Mouse (Mus musculus) megakaryocyte progenitor cell, adult 5-6 weeks (primary cell): ENCODE data around the gene Babam1. TPM values are rescaled to one million over a fixed set of nuclear protein-coding genes. Genes with fewer than 3 reads are reported as not detected.
A peak's percentile ranks its signal among the peaks of the same experiment; 100 is the strongest.
"Not testable (repeated sequence)": the region's sequence is repeated elsewhere in the genome, so short reads cannot be mapped to it uniquely, and the experiment has no call there.

Experiments used
- ATAC-seq: replicated peaks from 2 replicates; pipeline ENCODE4 v1.8.0; 2016; ENCODE audit warnings: mild to moderate bottlenecking, moderate TSS enrichment, inconsistent platforms; ENCODE audit not compliant: poor library complexity
- total RNA-seq, 2 experiments: library from RNA; stranded (forward) in 1 of 2; stranded (reverse) in 1 of 2; fragments of 157-497, 149-512 nt in 1 of 2; fragments of 200-1000 nt in 1 of 2; gene quantifications; 2 replicates each; pipeline versions ENCODE4 v1.2.3 to v1.2.4; 2015 to 2017

The Babam1 gene
- total RNA-seq, 2 experiments from 2014 or later, result 51.8 to 93.7 TPM

GRCm38 (mm10) chr8:71404951-71405351, 8.3 kb downstream of the Babam1 start:
- ATAC-seq, result no peak

- ATAC-seq, result peak; percentile 83
Measured at GRCm38 (mm10) chr8:71405401-71406098, 8.9 kb downstream of the Babam1 start, which contains the start of gene Ankle1. Gene Ankle1, plus strand, starts transcription at chr8:71406010.

- ATAC-seq, result peak; percentile 68
Measured at GRCm38 (mm10) chr8:71406099-71407015, 9.7 kb downstream of the Babam1 start.

- ATAC-seq, result no peak
Measured at GRCm38 (mm10) chr8:71407441-71407840, 10.8 kb downstream of the Babam1 start.

- no peak for ATAC-seq
Measured at GRCm38 (mm10) chr8:71408231-71408630, 11.6 kb downstream of the Babam1 start.

GRCm38 (mm10) chr8:71411535-71412273, 15.0 kb downstream of the Babam1 start:
- ATAC-seq, result peak; percentile 52

- no peak for ATAC-seq
Measured at GRCm38 (mm10) chr8:71422121-71422520, 25.5 kb downstream of the Babam1 start.

- not testable (repeated sequence) for ATAC-seq
Measured at GRCm38 (mm10) chr8:71432935-71433334, 36.3 kb downstream of the Babam1 start.

- ATAC-seq, result no peak
Measured at GRCm38 (mm10) chr8:71437041-71437440, 40.4 kb downstream of the Babam1 start.

GRCm38 (mm10) chr8:71441404-71441803, 44.7 kb downstream of the Babam1 start:
- peak; percentile 96 for ATAC-seq

- ATAC-seq, result no peak
Measured at GRCm38 (mm10) chr8:71445096-71445495, 48.4 kb downstream of the Babam1 start.

- no peak for ATAC-seq
Measured at GRCm38 (mm10) chr8:71451337-71451736, 54.7 kb downstream of the Babam1 start.

GRCm38 (mm10) chr8:71451777-71452176, 55.1 kb downstream of the Babam1 start:
- ATAC-seq, result no peak

- no peak for ATAC-seq
Measured at GRCm38 (mm10) chr8:71452669-71453068, 56.0 kb downstream of the Babam1 start.

Other genes with a start within 250 kb of the Babam1 start
- gene Myo9b, start 124.1 kb upstream of the Babam1 start, total RNA-seq (2015), result 29.4 and 30.4 TPM in 2 replicates
- 37.6 and 48.7 TPM in 2 replicates for gene Myo9b, start 124.1 kb upstream of the Babam1 start, total RNA-seq (2017)
- 24.9 and 25.4 TPM in 2 replicates for gene Haus8, start 123.9 kb upstream of the Babam1 start, total RNA-seq (2015)
- gene Haus8, start 123.9 kb upstream of the Babam1 start, total RNA-seq (2017), result 62.8 and 66.7 TPM in 2 replicates
- gene Use1, start 30.0 kb upstream of the Babam1 start, total RNA-seq (2015), result 107 and 116 TPM in 2 replicates
- 153 and 165 TPM in 2 replicates for gene Use1, start 30.0 kb upstream of the Babam1 start, total RNA-seq (2017)
- 6.3 and 8.0 TPM in 2 replicates for gene Ocel1, start 25.6 kb upstream of the Babam1 start, total RNA-seq (2015)
- 11.1 and 11.7 TPM in 2 replicates for gene Ocel1, start 25.6 kb upstream of the Babam1 start, total RNA-seq (2017)
- gene Nr2f6, start 14.9 kb upstream of the Babam1 start, total RNA-seq (2015), result 3.6 and 7.6 TPM in 2 replicates
- gene Nr2f6, start 14.9 kb upstream of the Babam1 start, total RNA-seq (2017), result 4.3 and 5.6 TPM in 2 replicates
- gene Ushbp1, start 1.1 kb upstream of the Babam1 start, total RNA-seq (2015), result not detected in 2 replicates
- not detected in 2 replicates for gene Ushbp1, start 1.1 kb upstream of the Babam1 start, total RNA-seq (2017)
- 13.6 and 19.8 TPM in 2 replicates for gene Ankle1, start 9.1 kb downstream of the Babam1 start, total RNA-seq (2015)
- 14.2 and 14.3 TPM in 2 replicates for gene Ankle1, start 9.1 kb downstream of the Babam1 start, total RNA-seq (2017)
- gene Abhd8, start 66.8 kb downstream of the Babam1 start, total RNA-seq (2015), result 2.3 and 3.1 TPM in 2 replicates
- gene Abhd8, start 66.8 kb downstream of the Babam1 start, total RNA-seq (2017), result 8.2 and 8.3 TPM in 2 replicates
- gene Mrpl34, start 68.1 kb downstream of the Babam1 start, total RNA-seq (2015), result 60.0 and 66.1 TPM in 2 replicates
- gene Mrpl34, start 68.1 kb downstream of the Babam1 start, total RNA-seq (2017), result 50.2 and 53.6 TPM in 2 replicates
- gene Dda1, start 72.3 kb downstream of the Babam1 start, total RNA-seq (2015), result 32.3 and 37.0 TPM in 2 replicates
- 14.1 and 14.7 TPM in 2 replicates for gene Dda1, start 72.3 kb downstream of the Babam1 start, total RNA-seq (2017)
- gene Ano8, start 89.1 kb downstream of the Babam1 start, total RNA-seq (2015), result 0.22 and 0.64 TPM in 2 replicates
- 3.1 and 3.6 TPM in 2 replicates for gene Ano8, start 89.1 kb downstream of the Babam1 start, total RNA-seq (2017)
- 5.9 TPM in 2 replicates for gene Gtpbp3, start 91.2 kb downstream of the Babam1 start, total RNA-seq (2015)
- gene Gtpbp3, start 91.2 kb downstream of the Babam1 start, total RNA-seq (2017), result 23.4 and 26.5 TPM in 2 replicates
- gene Plvap, start 114.9 kb downstream of the Babam1 start, total RNA-seq (2015), result 0.67 and 0.76 TPM in 2 replicates
- 0.71 and 2.7 TPM in 2 replicates for gene Plvap, start 114.9 kb downstream of the Babam1 start, total RNA-seq (2017)
- 0.07 TPM in 1 of 2 replicates, not detected in the other for gene Ccdc194, start 128.8 kb downstream of the Babam1 start, total RNA-seq (2015)
- gene Ccdc194, start 128.8 kb downstream of the Babam1 start, total RNA-seq (2017), result not detected in 2 replicates
- 11.3 and 15.7 TPM in 2 replicates for gene Bst2, start 140.6 kb downstream of the Babam1 start, total RNA-seq (2015)
- 50.9 and 62.2 TPM in 2 replicates for gene Bst2, start 140.6 kb downstream of the Babam1 start, total RNA-seq (2017)
- gene Mvb12a, start 146.1 kb downstream of the Babam1 start, total RNA-seq (2015), result 45.4 and 49.8 TPM in 2 replicates
- 65.6 and 76.6 TPM in 2 replicates for gene Mvb12a, start 146.1 kb downstream of the Babam1 start, total RNA-seq (2017)
- 0.17 TPM in 1 of 2 replicates, not detected in the other for gene Tmem221, start 162.0 kb downstream of the Babam1 start, total RNA-seq (2015)
- not detected in 2 replicates for gene Tmem221, start 162.0 kb downstream of the Babam1 start, total RNA-seq (2017)
- gene Nxnl1, start 169.7 kb downstream of the Babam1 start, total RNA-seq (2015), result not detected in 2 replicates
- gene Nxnl1, start 169.7 kb downstream of the Babam1 start, total RNA-seq (2017), result not detected in 2 replicates
- 3.6 TPM in 2 replicates for gene Slc27a1, start 172.0 kb downstream of the Babam1 start, total RNA-seq (2015)
- 3.5 and 3.8 TPM in 2 replicates for gene Slc27a1, start 172.0 kb downstream of the Babam1 start, total RNA-seq (2017)
- 116 and 134 TPM in 2 replicates for gene Pgls, start 195.3 kb downstream of the Babam1 start, total RNA-seq (2015)
- gene Pgls, start 195.3 kb downstream of the Babam1 start, total RNA-seq (2017), result 128 and 131 TPM in 2 replicates
- gene Fam129c, start 200.8 kb downstream of the Babam1 start, total RNA-seq (2015), result 6.5 and 10.2 TPM in 2 replicates
- gene Fam129c, start 200.8 kb downstream of the Babam1 start, total RNA-seq (2017), result 1.00 and 5.3 TPM in 2 replicates
- 54.0 and 63.0 TPM in 2 replicates for gene Colgalt1, start 214.1 kb downstream of the Babam1 start, total RNA-seq (2015)
- gene Colgalt1, start 214.1 kb downstream of the Babam1 start, total RNA-seq (2017), result 62.0 and 67.2 TPM in 2 replicates